Mouse (Mus musculus) urinary bladder, postnatal 14 days (tissue): ENCODE measurements at regions not wholly inside any gene's neighbourhood (a gene's known extent, or its start where the extent isn't known, plus 50 kb on each side); places are given as distances from the start of the nearest gene placed in this dataset.
"Not testable (repeated sequence)": the region's sequence is repeated elsewhere in the genome, so short reads cannot be mapped to it uniquely, and the experiment has no call there.

ENCODE experiments used
- DNase-seq: peaks from one replicate; pipeline ENCODE4 v3.0.0; 2021; ENCODE audit warnings: low spot score

GRCm38 (mm10) chr13:113484159-113484762 is 134.1 kb downstream of the Snx18 start:
- DNase-seq: no peak

GRCm38 (mm10) chr13:113482911-113483310 is 135.5 kb downstream of the Snx18 start:
- DNase-seq: no peak

DNA sequence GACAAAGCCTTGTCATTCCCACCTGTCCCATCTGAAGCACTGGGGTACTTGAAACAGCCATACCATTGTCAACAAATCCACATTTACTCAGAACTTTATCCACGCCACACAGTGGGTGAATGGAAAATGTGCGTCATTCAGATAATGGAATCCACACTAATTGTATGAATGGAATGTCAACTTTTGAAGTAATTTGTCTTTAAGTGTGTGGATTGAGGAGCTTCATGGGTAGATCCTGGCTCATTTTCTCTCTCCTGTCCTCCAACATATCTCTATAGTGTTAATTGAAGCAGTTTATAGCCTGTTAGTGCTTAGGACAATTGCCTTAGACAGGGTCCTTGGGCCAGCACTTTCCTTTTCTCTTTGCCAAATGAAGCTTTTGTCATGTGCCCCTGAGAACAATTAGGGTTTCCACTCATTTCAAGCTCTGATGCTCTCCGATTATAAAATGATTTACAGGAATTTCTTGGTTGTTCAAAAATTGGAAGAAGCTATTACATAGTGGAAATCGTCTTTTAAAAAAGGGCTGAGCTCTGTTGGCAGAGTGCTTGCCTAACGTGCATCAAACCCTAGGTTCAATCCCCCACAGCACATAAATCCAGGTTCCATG is 140.4 kb downstream of the Snx18 start:
- DNase-seq: no peak

- no peak for DNase-seq
Measured at GRCm38 (mm10) chr13:113470822-113471557, 147.4 kb downstream of the Snx18 start.

- no peak for DNase-seq
Measured at GRCm38 (mm10) chr13:113464190-113465064, 153.9 kb downstream of the Snx18 start.

- no peak for DNase-seq
Measured at GRCm38 (mm10) chr13:113463420-113463819, 154.9 kb downstream of the Snx18 start.

DNA sequence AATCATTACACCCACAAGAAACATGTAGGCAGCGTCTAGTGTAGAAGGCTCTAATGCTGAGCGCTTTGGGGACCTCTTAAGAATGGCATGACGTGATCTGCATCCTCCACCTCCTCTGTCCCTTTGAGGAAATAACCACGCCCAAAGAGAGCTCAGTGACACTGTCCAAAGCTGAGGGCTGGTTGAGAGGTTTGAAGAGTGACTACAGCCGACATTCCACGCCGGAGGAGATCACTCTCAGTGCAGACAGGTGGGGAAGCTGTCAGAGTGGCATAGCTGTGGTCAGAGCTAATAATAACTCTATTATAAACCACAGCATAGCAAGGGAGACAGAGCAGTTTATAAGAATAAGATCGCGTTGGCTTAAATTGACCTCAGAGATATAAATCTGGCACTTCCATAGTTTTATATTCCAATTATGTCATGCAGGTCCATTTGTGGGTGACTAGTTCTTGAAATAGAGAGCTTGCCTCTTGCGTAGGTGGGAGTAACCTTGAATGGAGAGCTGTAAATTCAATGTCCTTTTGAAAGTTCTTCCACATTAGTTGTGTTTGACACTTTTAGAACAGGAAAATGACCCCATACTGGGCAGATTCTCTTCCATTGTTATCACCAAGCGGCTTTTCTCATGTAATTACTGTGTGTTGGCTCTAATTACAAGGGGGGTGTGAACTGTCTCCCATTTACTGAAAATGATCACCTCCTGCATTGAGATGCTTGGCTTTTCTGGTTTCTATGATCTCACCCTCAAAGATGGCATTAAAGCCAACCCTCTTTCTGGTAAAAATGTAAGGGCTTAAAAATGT is 161.7 kb downstream of the BC067074 start:
- no peak for DNase-seq

GRCm38 (mm10) chr13:113448378-113448777 is 155.4 kb downstream of the BC067074 start:
- no peak for DNase-seq

- DNase-seq: no peak
Measured at GRCm38 (mm10) chr13:113446226-113446625, 153.3 kb downstream of the BC067074 start.

- not testable (repeated sequence) for DNase-seq
Measured at GRCm38 (mm10) chr13:113444481-113444880, 151.5 kb downstream of the BC067074 start.

DNA sequence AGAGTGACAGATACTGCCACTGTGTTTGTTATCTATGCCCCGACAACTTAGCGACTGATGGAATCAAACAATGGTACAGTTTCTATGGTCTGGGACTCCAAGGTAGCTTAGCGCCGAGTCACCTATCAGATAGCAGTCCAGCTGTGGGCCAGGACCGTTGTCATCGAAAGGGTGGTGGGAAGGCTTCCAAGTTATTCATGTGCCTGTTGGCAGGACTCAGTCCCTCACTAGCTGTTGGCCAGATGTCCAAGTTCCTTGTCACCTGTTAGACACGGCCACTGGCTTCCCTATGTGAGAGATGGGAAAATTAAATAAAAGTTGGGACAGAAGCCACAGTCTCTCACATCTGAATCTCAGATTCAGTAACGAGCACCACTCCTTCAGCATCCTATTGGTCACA is 150.1 kb downstream of the BC067074 start:
- no peak for DNase-seq

DNA sequence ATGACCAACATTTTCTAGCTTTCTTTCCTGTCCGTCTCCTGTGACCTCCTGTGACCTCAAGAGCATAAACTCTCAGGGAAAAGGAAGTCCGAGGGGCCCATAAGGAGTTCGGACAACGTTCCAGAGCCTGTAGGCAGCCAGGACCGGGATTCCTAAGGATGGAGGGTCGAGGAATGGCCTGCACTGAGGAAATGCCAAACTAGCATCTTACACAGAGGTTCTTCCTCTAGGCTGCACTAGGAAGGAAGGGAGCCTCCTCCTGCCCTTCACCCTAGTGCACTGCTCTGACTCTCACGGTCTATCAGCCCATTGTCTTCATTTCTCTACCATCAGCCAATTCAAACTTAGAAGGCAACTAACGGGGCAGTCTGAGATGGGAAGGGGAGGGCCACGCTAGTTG is 149.2 kb downstream of the BC067074 start:
- DNase-seq: no peak

DNA sequence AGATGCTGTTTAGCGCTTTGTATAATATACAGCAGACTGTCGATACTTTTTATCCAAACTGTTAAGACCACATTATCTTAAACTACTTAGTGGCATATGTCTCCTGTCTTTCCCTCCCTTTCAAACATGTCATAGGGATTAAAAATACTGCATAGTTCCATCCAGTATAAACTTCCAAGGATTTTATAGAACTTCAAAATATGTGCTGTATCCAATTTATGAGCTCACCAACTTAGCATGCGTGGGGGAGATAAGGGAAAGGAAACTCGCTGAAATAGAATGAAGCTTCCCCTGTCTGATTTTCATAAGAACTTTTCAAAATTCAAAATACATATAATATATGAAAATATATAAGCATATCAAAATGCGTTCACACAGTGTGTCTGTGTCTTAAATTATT is 147.2 kb downstream of the BC067074 start:
- no peak for DNase-seq

DNA sequence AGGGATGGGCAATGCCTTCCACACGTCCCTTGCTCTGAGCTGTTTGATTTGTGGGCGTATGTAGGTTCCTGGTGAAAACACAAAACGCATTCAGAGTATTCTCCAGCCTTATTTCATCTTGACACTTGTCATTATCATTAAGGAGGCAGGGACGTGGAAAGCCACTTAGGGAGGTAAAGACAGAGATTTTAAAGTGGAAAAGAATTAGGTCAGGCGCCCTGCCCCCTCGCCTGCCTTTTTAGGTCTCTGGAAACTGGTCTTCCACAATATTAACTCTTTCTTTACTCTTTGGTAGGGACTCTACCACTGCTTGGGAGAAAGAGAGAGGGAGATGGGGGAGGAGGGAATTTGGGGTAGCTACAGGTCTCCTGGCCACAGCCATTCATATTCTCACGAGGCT is 146.6 kb downstream of the BC067074 start:
- DNase-seq: no peak

DNA sequence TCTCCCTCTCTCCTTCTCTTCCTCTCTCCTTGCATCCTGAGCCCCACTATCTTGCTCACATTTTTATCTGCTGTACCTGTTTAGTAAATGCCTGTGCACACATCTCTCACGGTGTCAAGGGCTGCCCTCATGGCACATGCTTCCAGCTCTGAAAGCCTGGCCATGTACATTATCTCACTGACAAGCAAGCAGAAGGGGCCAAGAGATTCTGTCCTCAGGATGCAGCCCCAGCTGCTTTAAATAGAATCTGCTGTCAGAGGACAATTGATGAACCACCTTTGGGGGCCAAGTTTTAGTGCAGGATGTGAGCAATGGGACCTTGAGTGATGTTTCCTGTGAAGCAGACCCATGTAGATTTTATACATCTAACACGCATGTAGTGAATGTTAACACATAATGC is 145.9 kb downstream of the BC067074 start:
- no peak for DNase-seq

DNA sequence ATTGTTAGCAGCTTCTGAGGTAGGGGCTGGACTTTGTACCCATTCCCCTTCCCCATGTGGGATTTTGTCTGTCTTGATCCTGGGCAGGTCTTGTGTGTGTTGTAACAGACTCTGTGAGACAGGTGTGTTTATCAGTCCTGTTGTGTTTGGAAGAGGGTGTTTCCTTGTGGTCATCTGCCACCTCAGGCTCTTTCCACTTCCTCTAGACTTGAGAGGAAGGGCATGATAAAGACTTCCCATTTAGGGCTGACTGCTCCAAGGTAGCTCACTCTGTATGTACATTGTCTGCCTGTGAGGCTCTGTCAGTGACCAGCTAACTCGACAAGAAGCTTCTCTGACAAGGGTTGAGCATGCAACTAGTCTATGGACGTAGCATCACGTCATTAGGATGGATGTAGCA is 143.3 kb downstream of the BC067074 start:
- no peak for DNase-seq

DNA sequence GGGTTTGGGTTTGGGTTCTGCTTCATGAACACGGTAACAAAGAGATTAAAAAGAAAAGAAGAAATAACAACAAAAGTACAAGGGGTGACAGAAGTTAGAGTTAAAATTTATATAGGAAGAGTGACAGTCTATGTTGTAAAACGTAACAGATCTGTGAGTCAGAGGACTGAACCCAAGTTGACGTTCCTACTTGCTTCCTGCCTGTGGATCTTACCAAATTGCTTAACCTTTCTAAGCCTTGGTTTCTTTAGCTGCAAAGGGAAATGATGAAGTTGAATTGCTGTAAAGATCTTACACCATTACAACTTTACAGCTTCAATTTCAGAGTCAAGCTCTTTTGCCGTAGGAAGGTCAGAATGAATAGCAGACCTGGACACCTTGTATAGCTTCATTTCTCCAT is 142.2 kb downstream of the BC067074 start:
- no peak for DNase-seq

- no peak for DNase-seq
Measured at GRCm38 (mm10) chr13:113433456-113433855, 140.5 kb downstream of the BC067074 start.

DNA sequence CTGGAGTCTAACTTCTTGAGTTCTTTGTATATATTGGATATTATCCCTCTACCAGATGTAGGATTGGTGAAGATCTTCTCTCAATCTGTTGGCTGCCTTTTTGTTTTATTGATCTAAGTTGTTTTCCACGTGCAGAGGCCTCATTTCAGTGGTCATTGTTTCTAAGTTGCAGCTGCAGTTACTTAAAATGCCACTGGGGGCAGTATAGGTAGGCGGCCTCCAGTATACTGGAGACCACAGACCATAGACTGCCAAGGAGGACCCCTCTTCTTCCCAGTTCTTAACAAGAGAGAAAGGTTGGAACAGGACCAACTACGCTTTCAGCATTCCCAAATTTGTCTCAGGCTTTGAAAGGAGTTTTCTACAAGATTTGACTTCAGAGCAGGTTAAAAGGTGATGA is 136.7 kb downstream of the BC067074 start:
- no peak for DNase-seq
